Mouse (Mus musculus) gastrocnemius, postnatal 14 days (tissue): ENCODE measurements around the gene Scpep1. TPM values are rescaled to one million over a fixed set of nuclear protein-coding genes. Genes with fewer than 3 reads are reported as not detected.

Experiments
- DNase-seq: peaks from one replicate; pipeline ENCODE4 v3.0.0; 2021; ENCODE audit warnings: mixed read lengths
- intact Hi-C: fragments of 180-260 bp; cut with DNase I; formaldehyde crosslinking; loops from one replicate; pipeline ENCODE4 v1.15.1; 2025; ENCODE audit warnings: low total_unique reads
- total RNA-seq, 2 experiments: library from RNA; stranded (reverse); gene quantifications; 2 replicates each; pipeline ENCODE4 v1.2.3; 2021

Gene Scpep1
- total RNA-seq, 2 experiments from 2014 or later, result 18.5 to 21.6 TPM

GRCm38 (mm10) chr11:88981337-88981736 is 26.1 kb upstream of the Scpep1 start:
- no peak for DNase-seq

GRCm38 (mm10) chr11:88977188-88977587 is 21.9 kb upstream of the Scpep1 start:
- no peak for DNase-seq
- intact Hi-C loops, result no loop called here

More at GRCm38 (mm10) chr11:88981337-88981736, 26.1 kb upstream of the Scpep1 start:
- intact Hi-C loops, result no loop called here

- intact Hi-C loops, result no loop called here
- DNase-seq, result no peak
Observed at GRCm38 (mm10) chr11:88976320-88976719, 21.1 kb upstream of the Scpep1 start.

GRCm38 (mm10) chr11:88973776-88974701 is 18.8 kb upstream of the Scpep1 start:
- peak; percentile 91 for DNase-seq
- intact Hi-C loops, result no loop called here

GRCm38 (mm10) chr11:88970202-88970732 is 15.0 kb upstream of the Scpep1 start, which contains the start of gene Coil:
Gene Coil (plus strand): TSS chr11:88970252.
- intact Hi-C loops, result no loop called here

GRCm38 (mm10) chr11:88966881-88967361 is 11.7 kb upstream of the Scpep1 start, which contains the start of gene Elobl:
Gene Elobl (minus strand): TSS chr11:88966931.
- intact Hi-C loops, result no loop called here
- no peak for DNase-seq

More at GRCm38 (mm10) chr11:88970202-88970732, 15.0 kb upstream of the Scpep1 start, which contains the start of gene Coil:
- no peak for DNase-seq

- DNase-seq, result no peak
- intact Hi-C loops, result loop anchor here (5.0 kb wide), 1 partner anchor 112 kb away; no protein-coding TSS in a partner anchor
Observed at GRCm38 (mm10) chr11:88958851-88959250, 3.6 kb upstream of the Scpep1 start.

GRCm38 (mm10) chr11:88954803-88955202 is 462 bp downstream of the Scpep1 start:
- intact Hi-C loops, result loop anchor here (5.0 kb wide), 1 partner anchor 108 kb away; no protein-coding TSS in a partner anchor

GRCm38 (mm10) chr11:88953582-88953981 is 1.7 kb downstream of the Scpep1 start:
- intact Hi-C loops, result no loop called here
- no peak for DNase-seq

More at GRCm38 (mm10) chr11:88954803-88955202, 462 bp downstream of the Scpep1 start:
- DNase-seq, result no peak

- DNase-seq, result no peak
- intact Hi-C loops, result no loop called here
Observed at GRCm38 (mm10) chr11:88952117-88952516, 3.1 kb downstream of the Scpep1 start.

GRCm38 (mm10) chr11:88951576-88951975 is 3.7 kb downstream of the Scpep1 start:
- no peak for DNase-seq
- intact Hi-C loops, result no loop called here

- intact Hi-C loops, result no loop called here
- DNase-seq, result no peak
Observed at GRCm38 (mm10) chr11:88950640-88951250, 4.5 kb downstream of the Scpep1 start.

- no peak for DNase-seq
- intact Hi-C loops, result no loop called here
Observed at GRCm38 (mm10) chr11:88949802-88950639, 5.2 kb downstream of the Scpep1 start.

- intact Hi-C loops, result no loop called here
Observed at GRCm38 (mm10) chr11:88948896-88949295, 6.4 kb downstream of the Scpep1 start.

GRCm38 (mm10) chr11:88945971-88946585 is 9.2 kb downstream of the Scpep1 start:
- intact Hi-C loops, result no loop called here
- DNase-seq, result no peak

More at GRCm38 (mm10) chr11:88948896-88949295, 6.4 kb downstream of the Scpep1 start:
- DNase-seq, result no peak

- intact Hi-C loops, result no loop called here
- no peak for DNase-seq
Observed at GRCm38 (mm10) chr11:88941489-88941888, 13.8 kb downstream of the Scpep1 start.

- intact Hi-C loops, result no loop called here
- DNase-seq, result no peak
Observed at GRCm38 (mm10) chr11:88939634-88940033, 15.6 kb downstream of the Scpep1 start.

- no peak for DNase-seq
- intact Hi-C loops, result no loop called here
Observed at GRCm38 (mm10) chr11:88938770-88939169, 16.5 kb downstream of the Scpep1 start.

GRCm38 (mm10) chr11:88937886-88938285 is 17.4 kb downstream of the Scpep1 start:
- intact Hi-C loops, result no loop called here
- no peak for DNase-seq
